Mouse (Mus musculus): ENCODE data around the gene Gmcl1. TPM values are rescaled to one million over a fixed set of nuclear protein-coding genes. Genes with fewer than 3 reads are reported as not detected.
A peak's percentile ranks its signal among the peaks of the same experiment; 100 is the strongest.

The Gmcl1 gene
- polyA plus RNA-seq, 1 experiment from 2014 or later: 33.8 TPM

DNA sequence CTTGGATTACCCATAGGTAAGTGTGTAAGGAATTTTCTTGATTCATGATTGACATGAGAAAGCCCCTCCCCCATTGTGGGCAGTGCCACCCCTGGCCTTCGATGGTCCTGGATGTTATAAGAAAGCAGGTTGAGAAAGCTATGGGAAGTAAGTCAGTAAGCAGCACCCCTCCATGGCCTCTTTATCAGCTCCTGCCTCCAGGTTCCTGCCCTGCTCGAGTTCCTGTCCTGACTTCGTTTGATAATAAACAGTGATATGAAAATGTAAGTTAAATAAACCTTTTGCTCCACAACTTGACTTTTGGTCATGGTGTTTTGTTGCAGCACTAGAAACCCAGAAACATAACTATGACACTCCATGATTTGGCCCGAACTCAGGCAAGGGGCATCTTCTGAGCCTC, 16.6 kb upstream of the Gmcl1 start:
- H3K4me3 ChIP-seq (ENCODE audit: low read depth, low read length): no peak overlapping the region
- H3K9ac ChIP-seq (ENCODE audit: low read length): no peak overlapping the region
- no peaks in the 10 kb centered on the region for H3K36me3 ChIP-seq (ENCODE audit: control insufficient read depth, insufficient read depth, low read length)
- H3K27ac ChIP-seq (ENCODE audit: low read depth, low read length): no peak overlapping the region
- H3K4me2 ChIP-seq (ENCODE audit: low read length): no peak overlapping the region
- no peaks in the 10 kb centered on the region for H3K9me3 ChIP-seq (replicated peaks; ENCODE audit: control insufficient read depth, low read length)
- H3K4me1 ChIP-seq (ENCODE audit: control insufficient read depth, insufficient read depth, low read length): no peaks in the 10 kb centered on the region
- no peaks in the 10 kb centered on the region for H3K27me3 ChIP-seq (replicated peaks; ENCODE audit: control insufficient read depth, insufficient read depth, low read length)
- ATAC-seq (no peak), DNase-seq (ENCODE audit: low spot score) (no peak)
- 78% methylated on average over 4 of the region's 4 CpGs for WGBS

DNA sequence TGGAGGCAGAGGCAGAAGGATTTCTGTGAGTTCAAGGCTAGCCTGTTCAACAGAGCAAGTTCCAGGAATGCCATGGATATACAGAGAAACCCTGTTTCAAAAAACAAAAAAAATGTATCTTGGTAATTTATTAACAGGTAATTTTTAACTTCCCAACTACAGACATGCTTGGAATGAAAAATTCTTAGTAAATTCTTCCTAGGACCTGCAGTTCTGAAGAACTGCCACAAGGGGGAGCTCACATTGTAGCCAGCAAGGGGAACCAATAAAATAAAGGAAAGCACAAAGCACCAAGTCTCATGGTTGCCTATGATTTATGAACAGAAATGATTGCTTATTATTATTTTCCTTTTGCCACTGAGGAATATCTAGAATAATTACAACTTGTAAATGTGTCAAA, 14.0 kb upstream of the Gmcl1 start:
- no peak for ATAC-seq
- H3K4me3 ChIP-seq (ENCODE audit: low read depth, low read length): no peak overlapping the region
- H3K9ac ChIP-seq (ENCODE audit: low read length): no peak overlapping the region
- H3K27me3 ChIP-seq (replicated peaks; ENCODE audit: control insufficient read depth, insufficient read depth, low read length): no peaks in the 10 kb centered on the region
- no peak overlapping the region for H3K27ac ChIP-seq (ENCODE audit: low read depth, low read length)
- H3K9me3 ChIP-seq (replicated peaks; ENCODE audit: control insufficient read depth, low read length): no peaks in the 10 kb centered on the region; the same call in 1 of the 2 replicates
- DNase-seq (ENCODE audit: low spot score): peak; percentile 77
- H3K4me1 ChIP-seq (ENCODE audit: control insufficient read depth, insufficient read depth, low read length): no peaks in the 10 kb centered on the region
- H3K36me3 ChIP-seq (ENCODE audit: control insufficient read depth, insufficient read depth, low read length): no peaks in the 10 kb centered on the region
- H3K4me2 ChIP-seq (ENCODE audit: low read length): no peak overlapping the region

DNA sequence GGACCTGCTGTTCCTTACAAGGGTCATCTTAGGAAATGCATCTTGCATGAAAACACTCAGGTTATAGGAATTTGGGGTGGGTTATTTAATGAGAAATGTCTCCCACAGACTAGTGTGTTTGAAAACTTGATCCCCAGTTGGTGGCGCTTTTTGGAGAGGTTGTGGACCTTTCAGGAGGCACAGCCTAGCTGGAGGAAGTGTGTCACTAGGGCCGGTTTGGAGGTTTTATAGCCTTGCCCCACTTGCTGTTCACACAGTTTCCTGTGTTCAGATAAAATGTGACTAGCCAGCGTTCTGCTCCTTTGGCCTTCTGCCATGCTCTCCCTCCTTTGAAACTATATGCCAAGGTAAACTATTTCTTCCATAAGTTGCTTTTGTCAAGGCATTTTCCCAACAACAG, 7.5 kb upstream of the Gmcl1 start:
- Histone ChIP-seq H3K27ac (ENCODE audit: low read depth, low read length) (no peak overlapping the region), H3K36me3 (ENCODE audit: control insufficient read depth, insufficient read depth, low read length) (no peaks in the 10 kb centered on the region), H3K4me1 (ENCODE audit: control insufficient read depth, insufficient read depth, low read length) (no peaks in the 10 kb centered on the region), H3K4me2 (ENCODE audit: low read length) (no peak overlapping the region), H3K9ac (ENCODE audit: low read length) (no peak overlapping the region), H3K4me3 (ENCODE audit: low read depth, low read length) (no peak overlapping the region), H3K27me3 (replicated peaks; ENCODE audit: control insufficient read depth, insufficient read depth, low read length) (no peaks in the 10 kb centered on the region), H3K9me3 (replicated peaks; ENCODE audit: control insufficient read depth, low read length) (no peaks in the 10 kb centered on the region; the same call in 1 of the 2 replicates)
- ATAC-seq (no peak), DNase-seq (ENCODE audit: low spot score) (no peak)
- 46% methylated on average over 3 of the region's 3 CpGs for WGBS

DNA sequence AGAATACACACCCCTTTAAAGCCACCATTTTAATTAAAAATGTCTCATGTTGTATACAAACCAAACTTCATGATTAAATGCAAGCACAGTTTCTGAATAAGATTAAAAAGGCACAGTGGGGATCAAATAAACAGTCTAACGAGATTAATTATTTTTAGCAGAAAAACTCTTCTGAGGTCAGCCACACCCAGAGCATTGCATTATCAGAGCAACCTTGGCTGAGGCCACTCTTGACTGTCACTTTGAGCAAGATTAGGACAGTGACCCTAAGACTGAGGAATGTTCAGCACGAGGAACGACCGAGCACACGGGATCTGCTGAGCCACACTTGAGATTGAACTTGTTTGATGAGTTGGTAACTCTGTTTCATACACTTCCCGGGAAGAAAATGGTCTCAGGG, 3.6 kb upstream of the Gmcl1 start:
- no peaks in the 10 kb centered on the region for H3K36me3 ChIP-seq (ENCODE audit: control insufficient read depth, insufficient read depth, low read length)
- H3K27me3 ChIP-seq (replicated peaks; ENCODE audit: control insufficient read depth, insufficient read depth, low read length): no peaks in the 10 kb centered on the region
- no peak overlapping the region for H3K4me2 ChIP-seq (ENCODE audit: low read length)
- DNase-seq (ENCODE audit: low spot score): no peak
- peaks cover 6% of the 10 kb centered on the region; the same call in 1 of the 2 replicates for H3K4me1 ChIP-seq (ENCODE audit: control insufficient read depth, insufficient read depth, low read length)
- no peaks in the 10 kb centered on the region for H3K9me3 ChIP-seq (replicated peaks; ENCODE audit: control insufficient read depth, low read length)
- no peak overlapping the region for H3K4me3 ChIP-seq (ENCODE audit: low read depth, low read length)
- no peak overlapping the region for H3K27ac ChIP-seq (ENCODE audit: low read depth, low read length)
- 70% methylated on average over 6 of the region's 6 CpGs for WGBS
- H3K9ac ChIP-seq (ENCODE audit: low read length): no peak overlapping the region
- ATAC-seq: no peak

DNA sequence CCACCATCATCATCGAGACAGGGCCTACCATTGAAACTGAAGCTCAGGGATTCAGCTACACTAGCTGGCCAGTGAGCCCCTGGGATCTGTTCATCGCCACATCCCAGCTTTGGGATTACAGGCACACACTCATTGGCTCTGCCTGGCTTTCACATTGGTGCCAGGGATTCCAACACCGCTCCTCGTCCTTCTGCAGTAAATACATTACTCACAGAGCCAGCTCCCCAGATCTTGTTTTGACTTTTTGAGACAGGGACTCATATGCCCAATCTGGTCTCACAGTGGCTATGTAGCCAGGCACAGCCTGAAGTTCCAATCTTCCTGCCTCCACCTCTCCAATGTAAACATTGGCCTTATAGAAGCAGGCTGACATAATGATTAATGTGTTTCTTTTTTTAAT, 3.1 kb upstream of the Gmcl1 start:
- DNase-seq (ENCODE audit: low spot score) (peak; percentile 22), ATAC-seq (no peak)
- no peak overlapping the region for H3K27ac ChIP-seq (ENCODE audit: low read depth, low read length)
- no peak overlapping the region for H3K4me3 ChIP-seq (ENCODE audit: low read depth, low read length)
- no peaks in the 10 kb centered on the region for H3K9me3 ChIP-seq (replicated peaks; ENCODE audit: control insufficient read depth, low read length)
- no peaks in the 10 kb centered on the region for H3K36me3 ChIP-seq (ENCODE audit: control insufficient read depth, insufficient read depth, low read length)
- H3K27me3 ChIP-seq (replicated peaks; ENCODE audit: control insufficient read depth, insufficient read depth, low read length): no peaks in the 10 kb centered on the region
- whole genome bisulfite sequencing: 87% methylated on average over 4 of the region's 4 CpGs
- H3K9ac ChIP-seq (ENCODE audit: low read length): no peak overlapping the region
- peaks cover 6% of the 10 kb centered on the region; the same call in 1 of the 2 replicates for H3K4me1 ChIP-seq (ENCODE audit: control insufficient read depth, insufficient read depth, low read length)
- no peak overlapping the region for H3K4me2 ChIP-seq (ENCODE audit: low read length)

DNA sequence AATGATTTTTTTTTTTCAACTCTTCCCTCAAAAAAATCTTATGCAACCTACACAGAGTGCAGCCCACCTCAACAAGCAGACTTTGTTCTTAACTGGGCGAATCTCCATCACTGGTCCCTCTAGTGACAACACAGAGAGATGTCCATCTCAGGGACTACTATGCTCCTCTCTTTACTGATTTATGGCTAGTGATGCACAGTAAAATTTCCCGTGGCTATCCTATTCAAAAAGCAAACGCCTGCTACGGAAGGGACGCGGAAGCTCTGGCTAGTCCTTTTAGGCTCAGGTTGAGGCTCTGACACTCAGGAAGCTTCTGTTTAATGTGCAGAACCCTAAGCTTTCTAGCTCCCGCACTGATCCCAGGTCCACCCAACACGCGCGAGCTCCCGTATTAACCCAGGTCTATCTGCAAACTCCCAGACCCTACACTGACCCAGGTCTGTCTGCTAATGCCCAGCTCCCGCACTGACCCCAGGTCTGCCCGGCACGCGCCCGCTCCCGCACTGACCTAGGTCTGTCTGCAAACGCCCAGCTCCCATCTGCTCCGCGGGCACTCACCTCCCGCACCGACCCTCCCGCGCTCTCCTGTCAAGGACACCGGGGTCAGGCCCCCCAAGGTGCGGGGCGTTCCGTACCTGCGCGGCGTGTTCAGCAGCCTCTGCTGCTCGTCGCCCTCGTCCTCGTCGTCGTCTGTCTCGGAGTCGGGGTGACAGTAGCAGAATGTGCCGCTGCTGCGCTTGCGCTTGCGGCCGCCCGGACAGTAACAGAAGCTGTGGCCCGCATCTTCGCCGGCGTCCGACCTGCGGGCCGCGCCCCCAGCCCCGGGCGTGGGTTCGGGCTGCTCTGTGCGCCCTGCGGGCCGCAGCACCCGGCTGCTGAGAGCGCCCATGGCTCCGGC, 658 bp downstream of the Gmcl1 start:
- WGBS: under 1% methylated on average over 61 of the region's 62 CpGs
- H3K36me3 ChIP-seq (ENCODE audit: control insufficient read depth, insufficient read depth, low read length): no peaks in the 10 kb centered on the region
- DNase-seq (ENCODE audit: low spot score) (peak; percentile 45), ATAC-seq (peak; percentile 28; the same call in 1 of the 2 replicates)
- H3K9ac ChIP-seq (ENCODE audit: low read length): peak overlapping the region; percentile 95
- H3K27me3 ChIP-seq (replicated peaks; ENCODE audit: control insufficient read depth, insufficient read depth, low read length): no peaks in the 10 kb centered on the region
- peak overlapping the region; percentile 91 for H3K27ac ChIP-seq (ENCODE audit: low read depth, low read length)
- H3K9me3 ChIP-seq (replicated peaks; ENCODE audit: control insufficient read depth, low read length): no peaks in the 10 kb centered on the region
- peak overlapping the region; percentile 60 for H3K4me2 ChIP-seq (ENCODE audit: low read length)
- H3K4me3 ChIP-seq (ENCODE audit: low read depth, low read length): peak overlapping the region; percentile 96
- H3K4me1 ChIP-seq (ENCODE audit: control insufficient read depth, insufficient read depth, low read length): peaks cover 6% of the 10 kb centered on the region; the same call in 1 of the 2 replicates

DNA sequence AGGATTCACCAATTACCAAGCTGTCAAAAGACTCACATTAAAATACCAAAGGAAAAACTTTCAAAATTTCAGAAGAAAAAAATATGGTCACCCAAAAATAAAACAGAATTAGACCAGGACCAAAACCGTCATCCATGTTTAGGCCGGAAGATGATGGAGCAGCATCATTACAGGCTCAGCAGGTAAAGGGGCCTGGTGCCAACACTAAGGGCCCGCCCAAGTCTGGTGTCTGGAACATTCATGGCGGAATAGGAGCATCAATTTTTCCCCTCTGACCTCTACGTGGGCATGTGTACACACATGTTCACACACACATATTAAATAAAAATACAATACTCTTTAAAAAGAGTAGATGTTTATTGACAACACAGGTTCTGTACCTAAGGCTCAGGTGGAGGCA, 4.5 kb downstream of the Gmcl1 start:
- Histone ChIP-seq H3K27ac (ENCODE audit: low read depth, low read length) (no peak overlapping the region), H3K9me3 (replicated peaks; ENCODE audit: control insufficient read depth, low read length) (no peaks in the 10 kb centered on the region), H3K4me2 (ENCODE audit: low read length) (no peak overlapping the region), H3K9ac (ENCODE audit: low read length) (no peak overlapping the region), H3K27me3 (replicated peaks; ENCODE audit: control insufficient read depth, insufficient read depth, low read length) (no peaks in the 10 kb centered on the region), H3K4me3 (ENCODE audit: low read depth, low read length) (no peak overlapping the region), H3K36me3 (ENCODE audit: control insufficient read depth, insufficient read depth, low read length) (peaks cover 13% of the 10 kb centered on the region), H3K4me1 (ENCODE audit: control insufficient read depth, insufficient read depth, low read length) (peaks cover under 1% of the 10 kb centered on the region; the same call in 1 of the 2 replicates)
- DNase-seq (ENCODE audit: low spot score) (no peak), ATAC-seq (no peak)
- 93% methylated on average over 5 of the region's 5 CpGs for WGBS

DNA sequence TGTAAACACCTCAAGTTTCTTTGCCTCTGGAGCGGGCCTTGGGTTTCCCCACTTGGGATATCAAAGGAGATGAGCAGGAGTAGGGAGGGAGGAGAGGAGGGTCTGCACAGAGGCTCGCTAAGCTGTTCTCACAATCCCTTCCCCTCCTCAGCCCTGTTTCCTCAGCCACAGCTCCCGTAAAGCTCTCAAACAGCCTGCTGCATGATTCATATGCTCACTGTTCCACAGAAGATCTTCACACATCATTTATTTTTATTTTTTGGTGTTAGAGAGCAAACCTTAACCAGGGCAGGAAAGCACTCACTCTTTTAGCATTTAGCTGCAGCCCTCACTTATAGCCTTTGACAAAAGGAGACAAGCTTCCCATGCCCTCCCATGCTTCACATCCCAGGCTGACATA, 11.2 kb downstream of the Gmcl1 start:
- H3K36me3 ChIP-seq (ENCODE audit: control insufficient read depth, insufficient read depth, low read length): peaks cover 37% of the 10 kb centered on the region
- ATAC-seq (no peak), DNase-seq (ENCODE audit: low spot score) (no peak)
- no peak overlapping the region for H3K9ac ChIP-seq (ENCODE audit: low read length)
- H3K27ac ChIP-seq (ENCODE audit: low read depth, low read length): no peak overlapping the region
- H3K4me3 ChIP-seq (ENCODE audit: low read depth, low read length): no peak overlapping the region
- 82% methylated on average over 3 of the region's 3 CpGs for WGBS
- no peak overlapping the region for H3K4me2 ChIP-seq (ENCODE audit: low read length)
- H3K4me1 ChIP-seq (ENCODE audit: control insufficient read depth, insufficient read depth, low read length): no peaks in the 10 kb centered on the region
- H3K9me3 ChIP-seq (replicated peaks; ENCODE audit: control insufficient read depth, low read length): no peaks in the 10 kb centered on the region
- H3K27me3 ChIP-seq (replicated peaks; ENCODE audit: control insufficient read depth, insufficient read depth, low read length): no peaks in the 10 kb centered on the region

DNA sequence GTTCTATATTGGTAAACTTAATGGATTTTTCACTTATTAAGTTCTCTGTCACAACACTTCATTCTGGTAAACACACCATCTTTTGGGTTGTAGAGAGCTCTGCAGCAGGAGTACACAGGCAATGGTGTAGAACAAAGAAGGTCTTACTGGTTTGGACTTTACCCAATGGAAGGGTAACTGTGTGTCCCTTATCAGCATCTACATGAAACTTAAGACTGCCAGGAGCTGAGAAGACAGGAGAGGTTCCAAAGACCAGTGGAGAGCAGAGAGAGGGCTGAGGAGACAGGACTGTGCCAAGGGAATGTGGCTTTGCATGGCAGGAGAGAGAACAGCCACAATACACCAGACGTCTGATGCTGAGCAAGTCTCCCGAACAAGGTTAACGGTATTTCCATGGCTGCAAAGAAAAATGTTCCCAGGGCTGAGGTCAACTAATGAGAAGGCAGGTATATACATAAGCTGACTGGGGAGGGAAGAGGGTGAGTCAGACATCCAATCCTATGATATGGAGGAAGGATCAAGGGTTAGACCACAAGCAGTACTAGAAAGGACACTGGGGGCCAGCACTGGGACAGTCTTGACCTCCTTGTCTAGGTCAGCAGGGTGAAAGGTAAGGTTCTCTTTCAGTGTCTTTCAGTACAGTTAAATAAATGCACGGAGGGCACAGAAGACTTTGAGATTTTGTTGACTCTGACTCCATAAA, 25.0 kb downstream of the Gmcl1 start:
- DNase-seq (ENCODE audit: low spot score) (no peak), ATAC-seq (no peak)
- H3K4me2 ChIP-seq (ENCODE audit: low read length): no peak overlapping the region
- H3K9me3 ChIP-seq (replicated peaks; ENCODE audit: control insufficient read depth, low read length): no peaks in the 10 kb centered on the region
- no peak overlapping the region for H3K4me3 ChIP-seq (ENCODE audit: low read depth, low read length)
- no peaks in the 10 kb centered on the region for H3K27me3 ChIP-seq (replicated peaks; ENCODE audit: control insufficient read depth, insufficient read depth, low read length)
- H3K4me1 ChIP-seq (ENCODE audit: control insufficient read depth, insufficient read depth, low read length): no peaks in the 10 kb centered on the region
- H3K9ac ChIP-seq (ENCODE audit: low read length): no peak overlapping the region
- WGBS: 86% methylated on average over 4 of the region's 4 CpGs
- H3K27ac ChIP-seq (ENCODE audit: low read depth, low read length): no peak overlapping the region
- H3K36me3 ChIP-seq (ENCODE audit: control insufficient read depth, insufficient read depth, low read length): peaks cover 59% of the 10 kb centered on the region

Measured in forebrain, embryonic 14.5 days (tissue).